9 mouse cellular contexts compared by ENCODE assay signal in the genomic region with DNA sequence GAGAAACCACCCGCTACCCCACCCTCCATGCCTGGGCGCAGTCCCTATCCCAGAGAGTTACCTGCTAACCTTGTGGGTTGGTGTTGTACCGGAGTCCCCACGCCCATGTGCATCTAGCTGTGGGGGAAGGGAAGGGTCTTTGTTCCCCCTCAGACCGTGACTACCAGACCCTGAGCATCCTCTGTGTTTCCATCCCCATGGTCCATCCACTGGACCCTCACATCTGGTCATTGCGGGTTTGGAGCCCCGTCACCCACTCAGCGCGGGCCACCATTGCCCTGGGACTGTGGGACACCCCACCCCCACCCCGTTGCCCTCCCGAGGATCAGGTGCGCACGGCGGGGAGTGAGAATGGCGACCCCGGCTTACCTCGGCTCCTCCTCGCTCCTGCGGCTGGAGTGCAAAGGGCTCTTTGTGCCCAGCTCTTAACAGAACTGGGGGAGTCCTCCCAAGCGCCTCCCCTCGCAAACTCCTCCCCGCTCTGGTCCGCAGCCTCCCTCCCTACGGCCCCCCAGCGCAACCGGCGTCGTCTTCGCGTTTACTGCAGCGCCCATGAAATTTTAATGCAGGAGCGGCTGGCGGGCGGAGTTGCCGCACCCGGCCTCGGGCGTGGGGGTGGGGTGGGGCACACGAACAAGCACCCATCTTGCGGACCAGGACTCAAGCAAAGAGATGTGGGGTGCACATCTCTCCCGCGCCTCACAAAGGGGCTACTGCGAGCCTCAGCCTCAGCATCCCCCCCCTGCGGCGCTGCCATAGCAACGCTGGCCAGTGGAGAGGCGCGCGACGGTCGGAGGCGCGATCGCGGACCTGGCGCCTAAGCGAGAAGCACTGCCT. TPM values are rescaled to one million over a fixed set of nuclear protein-coding genes. Genes with fewer than 3 reads are reported as not detected.
A peak's percentile ranks its signal among the peaks of the same experiment; 100 is the strongest.
DNase-seq lines count a peak whose midpoint lies in the region; ATAC-seq and TF ChIP-seq lines count a peak whose summit lies in the region.
"Had no signal": no experiment of that assay in that cellular context is flagged by ENCODE, and none has a peak within 500 bp of the region (broad histone marks: within the 10 kb centered on the region; RNA-seq: fewer than 3 reads in every experiment).

No protein-coding gene starts in this region.

- no peaks in the 10 kb centered on the region for H3K36me3 ChIP-seq in lung, postnatal 0 days (ENCODE audit: insufficient read depth, low read length)
- H3K36me3 ChIP-seq in forebrain, embryonic 15.5 days, result peaks cover 8% of the 10 kb centered on the region
- no peaks in the 10 kb centered on the region for H3K36me3 ChIP-seq in myocyte (ENCODE audit: control insufficient read depth, insufficient read depth)

- H3K27me3 ChIP-seq in lung, postnatal 0 days (replicated peaks; ENCODE audit: insufficient read depth, low read length), result peaks cover 35% of the 10 kb centered on the region
- no peaks in the 10 kb centered on the region for H3K27me3 ChIP-seq in forebrain, embryonic 15.5 days
- peaks cover 40% of the 10 kb centered on the region for H3K27me3 ChIP-seq in myocyte (ENCODE audit: control insufficient read depth, insufficient read depth, insufficient read length)

- 0 out of 2 replicates have a peak overlapping the region, but pooled peaks have one; percentile 5 for H3K4me2 ChIP-seq in lung, postnatal 0 days (replicated peaks; ENCODE audit: low read depth, low read length)
- peak overlapping the region; percentile 97 for H3K4me2 ChIP-seq in forebrain, embryonic 15.5 days (replicated peaks)
- peak overlapping the region; percentile 30 for H3K4me2 ChIP-seq in myocyte (ENCODE audit: low read depth)

- H3K4me3 ChIP-seq in lung, postnatal 0 days (ENCODE audit: low read depth, low read length), result peak overlapping the region; percentile 5; the same call in 1 of the 2 replicates
- H3K4me3 ChIP-seq in forebrain, embryonic 15.5 days, result peak overlapping the region; percentile 86
- H3K4me3 ChIP-seq in myocyte, result no peak overlapping the region
- no peak overlapping the region for H3K4me3 ChIP-seq in lung, adult 2 months (replicated peaks; ENCODE audit: extremely low read depth, low read depth, low read length)

- no peaks in the 10 kb centered on the region for H3K79me2 ChIP-seq in myocyte (ENCODE audit: control insufficient read depth, insufficient read depth)

- no peak for ATAC-seq in lung, postnatal 0 days
- ATAC-seq in forebrain, embryonic 15.5 days (replicated peaks), result peak; percentile 84

- no peak for TF ChIP-seq POLR2A in myocyte (IDR thresholded peaks at IDR 0.05; ENCODE audit: insufficient read length, low read depth)
- no peak for TF ChIP-seq POLR2A in lung, adult 2 months (IDR thresholded peaks at IDR 0.05; ENCODE audit: borderline replicate concordance, extremely low read depth, low read depth, low read length)

- TF ChIP-seq EP300 in lung, postnatal 0 days (IDR thresholded peaks at IDR 0.05), result no peak

- TF ChIP-seq CTCF in lung, postnatal 0 days (IDR thresholded peaks at IDR 0.05), result no peak
- no peak for TF ChIP-seq CTCF in lung, adult 2 months (IDR thresholded peaks at IDR 0.05; ENCODE audit: insufficient read depth, low read length)

- WGBS in lung, postnatal 0 days, result 1% methylated on average over 51 of the region's 57 CpGs
- WGBS in forebrain, embryonic 15.5 days, result under 1% methylated on average over 57 of the region's 57 CpGs
- WGBS in lung, adult 2 months, result 2% methylated on average over 57 of the region's 57 CpGs

- no peak for DNase-seq in lung, postnatal 0 days (ENCODE audit: low spot score)
- DNase-seq in lung, postnatal 25 days (ENCODE audit: low spot score), result no peak
- DNase-seq in layer of hippocampus, postnatal 14 days (ENCODE audit: low spot score in 2 of 2), result peak; percentile 68 to 73
- DNase-seq in lung, adult 2 months, result no peak
- no peak for DNase-seq in adrenal gland, postnatal 36 days
- no peak for DNase-seq in thymus, postnatal 0 days (ENCODE audit: low spot score)

- no peak overlapping the region for H3K9ac ChIP-seq in lung, postnatal 0 days (replicated peaks; ENCODE audit: low read depth)
- peak overlapping the region; percentile 96 for H3K9ac ChIP-seq in forebrain, embryonic 15.5 days (replicated peaks)

- no peaks in the 10 kb centered on the region for H3K9me3 ChIP-seq in lung, postnatal 0 days (ENCODE audit: low read length)
- no peaks in the 10 kb centered on the region for H3K9me3 ChIP-seq in forebrain, embryonic 15.5 days

- H3K4me1 ChIP-seq in lung, postnatal 0 days (ENCODE audit: insufficient read depth, low read depth, low read length), result no peaks in the 10 kb centered on the region
- peaks cover 51% of the 10 kb centered on the region for H3K4me1 ChIP-seq in forebrain, embryonic 15.5 days
- H3K4me1 ChIP-seq in lung, adult 2 months (ENCODE audit: control insufficient read depth, insufficient read depth, low read length), result no peaks in the 10 kb centered on the region

- no peak overlapping the region for H3K27ac ChIP-seq in lung, postnatal 0 days (ENCODE audit: low read length)
- H3K27ac ChIP-seq in forebrain, embryonic 15.5 days (replicated peaks), result peak overlapping the region; percentile 96

- H3ac ChIP-seq in myocyte (ENCODE audit: control insufficient read depth, insufficient read length), result no peak overlapping the region

TF ChIP-seq in myocyte, 11 proteins besides CTCF, POLR2A, EP300 and RAD21:
- TF ChIP-seq CEBPB (IDR thresholded peaks at IDR 0.05; ENCODE audit: insufficient read depth, poor library complexity, severe bottlenecking) (no peak), TCF12 (IDR thresholded peaks at IDR 0.05; ENCODE audit: insufficient read depth, poor library complexity, severe bottlenecking) (no peak), MYOD1 (IDR thresholded peaks at IDR 0.05; ENCODE audit: control insufficient read depth in 1 of 3, insufficient read length in 2 of 3, low read depth in 2 of 3) (no peak), POLR2AphosphoS2 (IDR thresholded peaks at IDR 0.05; ENCODE audit: insufficient read length, low read depth) (no peak), MAX (IDR thresholded peaks at IDR 0.05; ENCODE audit: low read depth) (no peak)

RNA-seq across cellular contexts. Expression of a gene that starts 23.9 kb away (rescaled TPM):
- 0.87 and 1.5 TPM in 2 replicates for polyA plus RNA-seq in lung, postnatal 0 days (2015; fragmentation: Nextera tagmentation; extraction: Ambion mirVana)
- 1.6 and 1.8 TPM in 2 replicates for polyA plus RNA-seq in forebrain, embryonic 15.5 days (2015; fragmentation: Nextera tagmentation; extraction: Ambion mirVana)
- total RNA-seq in layer of hippocampus, postnatal 14 days (2021), result 1 to 10 TPM; 1.1 to 1.8 TPM
- 2.8 TPM for polyA plus RNA-seq in myocyte (2012; fragmentation: generic; extraction: Trizol)
- 1.0 and 1.4 TPM in 2 replicates for polyA plus RNA-seq in lung, adult 2 months (2012; rRNA removed)
- 10 to 100 TPM; 55.5 to 60.8 TPM for total RNA-seq in adrenal gland, postnatal 36 days (2021)
- 1.2 and 1.8 TPM in 2 replicates for polyA plus RNA-seq in thymus, postnatal 0 days (2015; fragmentation: Nextera tagmentation; extraction: Ambion mirVana)
- total RNA-seq: common myeloid progenitor, adult 5-6 weeks had no signal

RNA-seq across cellular contexts. Expression of a gene that starts 27.2 kb away (rescaled TPM):
- polyA plus RNA-seq in lung, postnatal 0 days (2015; fragmentation: Nextera tagmentation; extraction: Ambion mirVana), result 1.4 and 1.7 TPM in 2 replicates
- 5.4 and 5.5 TPM in 2 replicates for polyA plus RNA-seq in forebrain, embryonic 15.5 days (2015; fragmentation: Nextera tagmentation; extraction: Ambion mirVana)
- 10 to 100 TPM; 16.1 to 17.5 TPM for total RNA-seq in layer of hippocampus, postnatal 14 days (2021)
- 0.36 TPM for polyA plus RNA-seq in myocyte (2012; fragmentation: generic; extraction: Trizol)
- polyA plus RNA-seq in lung, adult 2 months (2012; rRNA removed), result 0.14 TPM in 1 of 2 replicates, not detected in the other
- total RNA-seq in adrenal gland, postnatal 36 days (2021), result 1 to 10 TPM; 3.4 to 3.9 TPM
- polyA plus RNA-seq in thymus, postnatal 0 days (2015; fragmentation: Nextera tagmentation; extraction: Ambion mirVana), result 0.49 and 0.74 TPM in 2 replicates
- total RNA-seq: common myeloid progenitor, adult 5-6 weeks had no signal

RNA-seq across cellular contexts. Expression of a gene that starts 48.0 kb away (rescaled TPM):
- polyA plus RNA-seq in lung, postnatal 0 days (2015; fragmentation: Nextera tagmentation; extraction: Ambion mirVana), result 96.8 and 106 TPM in 2 replicates
- 28.8 and 29.5 TPM in 2 replicates for polyA plus RNA-seq in forebrain, embryonic 15.5 days (2015; fragmentation: Nextera tagmentation; extraction: Ambion mirVana)
- 10 to 100 TPM; 41.1 to 43.0 TPM for total RNA-seq in layer of hippocampus, postnatal 14 days (2021)
- 94.7 TPM for polyA plus RNA-seq in myocyte (2012; fragmentation: generic; extraction: Trizol)
- polyA plus RNA-seq in lung, adult 2 months (2012; rRNA removed), result 122 and 144 TPM in 2 replicates
- 100 to 1,000 TPM; 198 to 275 TPM for total RNA-seq in adrenal gland, postnatal 36 days (2021)
- 44.6 and 45.3 TPM in 2 replicates for polyA plus RNA-seq in thymus, postnatal 0 days (2015; fragmentation: Nextera tagmentation; extraction: Ambion mirVana)

Comparison
In these comparisons a context has a peak if more than half of its experiments do, and no peak if none do; other contexts are left out.
1. H3K4me3 ChIP-seq: peak in lung, postnatal 0 days (single experiment) and forebrain, embryonic 15.5 days (single experiment); none in myocyte (single experiment) and lung, adult 2 months (single experiment).
2. DNase-seq: peak in layer of hippocampus, postnatal 14 days (2 of 2); none in lung, postnatal 0 days (single experiment), lung, postnatal 25 days (single experiment), lung, adult 2 months (single experiment), adrenal gland, postnatal 36 days (0 of 2) and thymus, postnatal 0 days (single experiment).
3. H3K4me2 ChIP-seq: peak in every context shown above with its lines; median percentile 97 in forebrain, embryonic 15.5 days; 30 in myocyte; 5 in lung, postnatal 0 days.